Mouse (Mus musculus) neural tube, embryonic 15.5 days (tissue): ENCODE measurements around the gene Gm10382. TPM values are rescaled to one million over a fixed set of nuclear protein-coding genes. Genes with fewer than 3 reads are reported as not detected.
"Not testable (repeated sequence)": the region's sequence is repeated elsewhere in the genome, so short reads cannot be mapped to it uniquely, and the experiment has no call there.

Source experiments
- ATAC-seq: fragments of 200-750 bp; cut with Nextera tagmentation; 2 replicates; pipeline ENCODE4 v1.8.0; 2017; ENCODE audit warnings: mild to moderate bottlenecking, moderate TSS enrichment, moderate library complexity; ENCODE audit not compliant: low FRiP score
- H3K27ac ChIP-seq: fragments of 300-500 bp; sonication (generic); replicated peaks from 2 replicates; pipeline ENCODE4 v1.5.1; 2015; ENCODE audit warnings: mild to moderate bottlenecking, inconsistent platforms
- H3K27me3 ChIP-seq: fragments of 300-500 bp; sonication (generic); replicated peaks from 2 replicates; pipeline ENCODE4 v1.6.1; 2015; ENCODE audit warnings: inconsistent platforms
- H3K36me3 ChIP-seq: fragments of 300-500 bp; sonication (generic); 2 replicates; pipeline ENCODE4 v1.6.1; 2015; ENCODE audit warnings: inconsistent platforms
- H3K4me1 ChIP-seq: fragments of 300-500 bp; sonication (generic); 2 replicates; pipeline ENCODE4 v1.6.1; 2015; ENCODE audit warnings: inconsistent platforms
- H3K4me2 ChIP-seq: fragments of 300-500 bp; sonication (generic); 2 replicates; pipeline ENCODE4 v1.6.1; 2015; ENCODE audit warnings: inconsistent platforms, mild to moderate bottlenecking, moderate library complexity
- H3K4me3 ChIP-seq: fragments of 300-500 bp; sonication (generic); replicated peaks from 2 replicates; pipeline ENCODE4 v1.5.1; 2015; ENCODE audit warnings: mild to moderate bottlenecking, inconsistent platforms
- H3K9ac ChIP-seq: fragments of 300-500 bp; sonication (generic); replicated peaks from 2 replicates; pipeline ENCODE4 v1.6.1; 2015; ENCODE audit warnings: mild to moderate bottlenecking, inconsistent platforms
- H3K9me3 ChIP-seq: fragments of 300-500 bp; sonication (generic); replicated peaks from 2 replicates; pipeline ENCODE4 v1.6.1; 2016; ENCODE audit warnings: inconsistent platforms
- WGBS: fragments of 180-500 bp; shearing (Covaris S2); methylation state at CpG from one replicate; pipeline ENCODE4 v1.1.7; 2015; ENCODE audit warnings: mixed read lengths; 5-methylcytosine and 5-hydroxymethylcytosine counted together
- polyA plus RNA-seq: library from polyadenylated mRNA; unstranded; fragments of >200 nt; fragmentation: Nextera tagmentation; extraction: Ambion mirVana; gene quantifications from 2 replicates; pipeline ENCODE4 v1.2.1, GENCODE M21; 2015

The Gm10382 gene
- polyA plus RNA-seq, 1 experiment from 2014 or later: 0.74 TPM

- H3K4me2 ChIP-seq: peak overlapping the region; percentile 91
- not testable (repeated sequence) for H3K27me3 ChIP-seq, ATAC-seq, H3K9ac ChIP-seq, H3K9me3 ChIP-seq
- peaks cover 12% of the 10 kb centered on the region for H3K4me1 ChIP-seq
- 0 out of 2 replicates have a peak overlapping the region, but pooled peaks have one; percentile 49 for H3K27ac ChIP-seq
- peaks cover 23% of the 10 kb centered on the region for H3K36me3 ChIP-seq
- 51% methylated on average over 15 of the region's 15 CpGs for WGBS
- H3K4me3 ChIP-seq: peak overlapping the region; percentile 94
Measured at GRCm38 (mm10) chr5:125434347-125434746, 45.2 kb downstream of the Gm10382 start.

Other genes with a start within 250 kb of the Gm10382 start
- gene Ncor2, start 210.1 kb upstream of the Gm10382 start, polyA plus RNA-seq: 24.2 and 28.5 TPM in 2 replicates
- 50.5 and 55.5 TPM in 2 replicates for gene Scarb1, start 48.2 kb upstream of the Gm10382 start, polyA plus RNA-seq
- 1,353 and 1,380 TPM in 2 replicates for gene Ubc, start 880 bp downstream of the Gm10382 start, polyA plus RNA-seq
- gene Dhx37, start 44.8 kb downstream of the Gm10382 start, polyA plus RNA-seq: 9.9 and 10.9 TPM in 2 replicates
- gene Bri3bp, start 52.2 kb downstream of the Gm10382 start, polyA plus RNA-seq: 37.3 and 40.6 TPM in 2 replicates
- 92.1 and 103 TPM in 2 replicates for gene Aacs, start 86.5 kb downstream of the Gm10382 start, polyA plus RNA-seq
- gene Tmem132b, start 142.5 kb downstream of the Gm10382 start, polyA plus RNA-seq: 4.9 and 5.6 TPM in 2 replicates